Mouse (Mus musculus) left cerebral cortex, adult 2 months (tissue): ENCODE measurements at regions not wholly inside any gene's neighbourhood (a gene's known extent, or its start where the extent isn't known, plus 50 kb on each side); places are given as distances from the start of the nearest gene placed in this dataset.
A peak's percentile ranks its signal among the peaks of the same experiment; 100 is the strongest.
"Not testable (repeated sequence)": the region's sequence is repeated elsewhere in the genome, so short reads cannot be mapped to it uniquely, and the experiment has no call there.

ENCODE experiments used
- DNase-seq, 2 experiments: peaks; one replicate each; pipeline ENCODE4 v3.0.0; 2021 to 2022; ENCODE audit warnings: low spot score in 2 of 2, mixed read lengths in 1 of 2; ENCODE audit errors: extremely low spot score in 1 of 2
- H3K27ac ChIP-seq: fragments of 200-600 bp; 2 replicates; pipeline ENCODE4 v1.8.1; 2022
- H3K4me3 ChIP-seq: fragments of 200-600 bp; 2 replicates; pipeline ENCODE4 v1.8.1; 2022
- intact Hi-C: fragments of 180-260 bp; cut with DNase I; formaldehyde crosslinking; loops from one replicate; pipeline ENCODE4 v1.15.1; 2025

- H3K27ac ChIP-seq, intact Hi-C loops, H3K4me3 ChIP-seq: not testable (repeated sequence)
- DNase-seq: peak; percentile 1 to 8
Measured at GRCm38 (mm10) chrX:5203101-5203500, 251.2 kb downstream of the Btbd35f27 start.
